Mouse (Mus musculus) thymus, postnatal 0 days (tissue): Measurements from ENCODE around the gene Pik3r4. TPM values are rescaled to one million over a fixed set of nuclear protein-coding genes. Genes with fewer than 3 reads are reported as not detected.
A peak's percentile ranks its signal among the peaks of the same experiment; 100 is the strongest.
"Not testable (repeated sequence)": the region's sequence is repeated elsewhere in the genome, so short reads cannot be mapped to it uniquely, and the experiment has no call there.

Experiments used
- DNase-seq: peaks from one replicate; pipeline ENCODE4 v3.0.0-alpha.2; 2015; ENCODE audit warnings: low spot score
- polyA plus RNA-seq: library from polyadenylated mRNA; unstranded; fragments of >200 nt; fragmentation: Nextera tagmentation; extraction: Ambion mirVana; gene quantifications from 2 replicates; pipeline ENCODE4 v1.2.1, GENCODE M21; 2015

Pik3r4 gene
- 14.1 and 15.4 TPM in 2 replicates for polyA plus RNA-seq

- peak; percentile 89 for DNase-seq
These were observed at the start of gene Pik3r4 for GRCm38 (mm10) chr9:105642460-105643371. Gene Pik3r4 (plus strand): TSS chr9:105642978.

- no peak for DNase-seq
These were observed 43.9 kb upstream of the Pik3r4 start for GRCm38 (mm10) chr9:105598906-105599305.

GRCm38 (mm10) chr9:105611980-105612771 is 30.6 kb upstream of the Pik3r4 start:
- DNase-seq: no peak

GRCm38 (mm10) chr9:105612919-105613318 is 29.9 kb upstream of the Pik3r4 start:
- no peak for DNase-seq

GRCm38 (mm10) chr9:105615952-105616351 is 26.8 kb upstream of the Pik3r4 start:
- no peak for DNase-seq

- not testable (repeated sequence) for DNase-seq
These were observed 25.5 kb upstream of the Pik3r4 start for GRCm38 (mm10) chr9:105617274-105617673.

GRCm38 (mm10) chr9:105633961-105634360 is 8.8 kb upstream of the Pik3r4 start:
- no peak for DNase-seq

- DNase-seq: not testable (repeated sequence)
These were observed 1.4 kb upstream of the Pik3r4 start for GRCm38 (mm10) chr9:105641377-105641776.

GRCm38 (mm10) chr9:105656189-105656588 is 13.4 kb downstream of the Pik3r4 start:
- DNase-seq: no peak

GRCm38 (mm10) chr9:105658216-105658615 is 15.4 kb downstream of the Pik3r4 start:
- DNase-seq: no peak

GRCm38 (mm10) chr9:105659877-105660276 is 17.1 kb downstream of the Pik3r4 start:
- DNase-seq: no peak

- DNase-seq: no peak
These were observed 22.5 kb downstream of the Pik3r4 start for GRCm38 (mm10) chr9:105665269-105665668.

- DNase-seq: no peak
These were observed 28.1 kb downstream of the Pik3r4 start for GRCm38 (mm10) chr9:105670916-105671315.

GRCm38 (mm10) chr9:105672032-105672431 is 29.3 kb downstream of the Pik3r4 start:
- DNase-seq: no peak

- DNase-seq: no peak
These were observed 33.2 kb downstream of the Pik3r4 start for GRCm38 (mm10) chr9:105675941-105676340.

GRCm38 (mm10) chr9:105681386-105681785 is 38.6 kb downstream of the Pik3r4 start:
- DNase-seq: no peak

GRCm38 (mm10) chr9:105684549-105685165 is 41.9 kb downstream of the Pik3r4 start:
- no peak for DNase-seq

- DNase-seq: peak; percentile 67
These were observed 46.7 kb downstream of the Pik3r4 start for GRCm38 (mm10) chr9:105689485-105689884.

GRCm38 (mm10) chr9:105692472-105692871 is 49.7 kb downstream of the Pik3r4 start:
- no peak for DNase-seq

GRCm38 (mm10) chr9:105693056-105693455 is 50.3 kb downstream of the Pik3r4 start:
- no peak for DNase-seq

GRCm38 (mm10) chr9:105693854-105694253 is 51.1 kb downstream of the Pik3r4 start:
- peak; percentile 23 for DNase-seq
